Mouse (Mus musculus) limb, embryonic 12.5 days (tissue): ENCODE measurements around the gene Trim9. TPM values are rescaled to one million over a fixed set of nuclear protein-coding genes. Genes with fewer than 3 reads are reported as not detected.

Experiments used
- ATAC-seq: fragments of 200-750 bp; cut with Nextera tagmentation; 2 replicates; pipeline ENCODE4 v1.8.0; 2017; ENCODE audit warnings: low read depth, moderate TSS enrichment; ENCODE audit not compliant: insufficient number of reproducible peaks, insufficient read depth, low FRiP score, low TSS enrichment
- H3K27ac ChIP-seq: fragments of 300-500 bp; sonication (generic); 2 replicates; pipeline ENCODE4 v1.5.1; 2016; ENCODE audit warnings: mild to moderate bottlenecking, moderate library complexity
- H3K27me3 ChIP-seq: fragments of 300-500 bp; sonication (generic); 2 replicates; pipeline ENCODE4 v1.6.1; 2016; ENCODE audit warnings: mild to moderate bottlenecking, moderate library complexity
- H3K36me3 ChIP-seq: fragments of 300-500 bp; sonication (generic); 2 replicates; pipeline ENCODE4 v1.6.1; 2016; ENCODE audit warnings: mild to moderate bottlenecking, moderate library complexity
- H3K4me1 ChIP-seq: fragments of 300-500 bp; sonication (generic); replicated peaks from 2 replicates; pipeline ENCODE4 v1.6.1; 2016
- H3K4me2 ChIP-seq: fragments of 300-500 bp; sonication (generic); 2 replicates; pipeline ENCODE4 v1.6.1; 2016; ENCODE audit warnings: mild to moderate bottlenecking, moderate library complexity
- H3K4me3 ChIP-seq: fragments of 300-500 bp; sonication (generic); replicated peaks from 2 replicates; pipeline ENCODE4 v1.5.1; 2016; ENCODE audit warnings: mild to moderate bottlenecking
- H3K9ac ChIP-seq: fragments of 300-500 bp; sonication (generic); replicated peaks from 2 replicates; pipeline ENCODE4 v1.6.1; 2016; ENCODE audit warnings: mild to moderate bottlenecking, moderate library complexity
- H3K9me3 ChIP-seq: fragments of 300-500 bp; sonication (generic); 2 replicates; pipeline ENCODE4 v1.6.1; 2016; ENCODE audit warnings: mild to moderate bottlenecking, moderate library complexity
- WGBS: fragments of 180-500 bp; shearing (Covaris S2); methylation state at CpG from one replicate; pipeline ENCODE4 v1.1.7; 2016; 5-methylcytosine and 5-hydroxymethylcytosine counted together
- polyA plus RNA-seq: library from polyadenylated mRNA; unstranded; fragments of >200 nt; fragmentation: Nextera tagmentation; extraction: Ambion mirVana; gene quantifications from 2 replicates; pipeline ENCODE4 v1.2.1, GENCODE M21; 2016

The Trim9 gene
- polyA plus RNA-seq, 1 experiment from 2014 or later = 0.90 TPM

- no peak for ATAC-seq
- Histone ChIP-seq H3K4me3 (no peak overlapping the region), H3K9me3 (no peaks in the 10 kb centered on the region), H3K9ac (no peak overlapping the region), H3K27me3 (peaks cover 4% of the 10 kb centered on the region), H3K4me1 (peaks cover 14% of the 10 kb centered on the region), H3K4me2 (no peak overlapping the region), H3K27ac (no peak overlapping the region), H3K36me3 (no peaks in the 10 kb centered on the region)
- 82% methylated on average over 15 of the region's 15 CpGs for WGBS
Observed at GRCm38 (mm10) chr12:70251210-70251884, 96.1 kb downstream of the Trim9 start.

GRCm38 (mm10) chr12:70249616-70250157 is 97.7 kb downstream of the Trim9 start:
- ATAC-seq = no peak
- no peaks in the 10 kb centered on the region for H3K36me3 ChIP-seq
- no peak overlapping the region for H3K4me2 ChIP-seq
- 89% methylated on average over 10 of the region's 10 CpGs for WGBS
- H3K9ac ChIP-seq = no peak overlapping the region
- peaks cover 8% of the 10 kb centered on the region for H3K4me1 ChIP-seq
- no peak overlapping the region for H3K4me3 ChIP-seq
- no peak overlapping the region for H3K27ac ChIP-seq
- H3K9me3 ChIP-seq = no peaks in the 10 kb centered on the region
- no peaks in the 10 kb centered on the region; the same call in 1 of the 2 replicates for H3K27me3 ChIP-seq

GRCm38 (mm10) chr12:70247683-70248474 is 99.5 kb downstream of the Trim9 start:
- 60% methylated on average over 15 of the region's 15 CpGs for WGBS
- no peak overlapping the region for H3K27ac ChIP-seq

GRCm38 (mm10) chr12:70242550-70242949 is 104.9 kb downstream of the Trim9 start:
- Histone ChIP-seq H3K27me3 (no peaks in the 10 kb centered on the region), H3K4me2 (no peak overlapping the region)
- 86% methylated on average over 7 of the region's 7 CpGs for WGBS

More at GRCm38 (mm10) chr12:70247683-70248474, 99.5 kb downstream of the Trim9 start:
- H3K9ac ChIP-seq = no peak overlapping the region
- H3K36me3 ChIP-seq = no peaks in the 10 kb centered on the region
- no peak overlapping the region for H3K4me3 ChIP-seq
- no peaks in the 10 kb centered on the region for H3K9me3 ChIP-seq
- H3K4me2 ChIP-seq = no peak overlapping the region
- peaks cover 8% of the 10 kb centered on the region for H3K4me1 ChIP-seq
- no peak for ATAC-seq
- H3K27me3 ChIP-seq = no peaks in the 10 kb centered on the region; the same call in 1 of the 2 replicates

GRCm38 (mm10) chr12:70239741-70240140 is 107.7 kb downstream of the Trim9 start:
- no peaks in the 10 kb centered on the region for H3K4me1 ChIP-seq
- H3K4me3 ChIP-seq = no peak overlapping the region
- no peak for ATAC-seq
- no peaks in the 10 kb centered on the region for H3K9me3 ChIP-seq
- no peaks in the 10 kb centered on the region for H3K27me3 ChIP-seq
- 79% methylated on average over 5 of the region's 5 CpGs for WGBS
- no peak overlapping the region for H3K9ac ChIP-seq
- H3K4me2 ChIP-seq = no peak overlapping the region
- no peaks in the 10 kb centered on the region for H3K36me3 ChIP-seq
- H3K27ac ChIP-seq = no peak overlapping the region

More at GRCm38 (mm10) chr12:70242550-70242949, 104.9 kb downstream of the Trim9 start:
- H3K9me3 ChIP-seq = no peaks in the 10 kb centered on the region
- H3K27ac ChIP-seq = no peak overlapping the region
- ATAC-seq = no peak
- no peak overlapping the region for H3K4me3 ChIP-seq
- H3K4me1 ChIP-seq = no peaks in the 10 kb centered on the region; the same call in 1 of the 2 replicates
- H3K9ac ChIP-seq = no peak overlapping the region
- H3K36me3 ChIP-seq = no peaks in the 10 kb centered on the region

DNA sequence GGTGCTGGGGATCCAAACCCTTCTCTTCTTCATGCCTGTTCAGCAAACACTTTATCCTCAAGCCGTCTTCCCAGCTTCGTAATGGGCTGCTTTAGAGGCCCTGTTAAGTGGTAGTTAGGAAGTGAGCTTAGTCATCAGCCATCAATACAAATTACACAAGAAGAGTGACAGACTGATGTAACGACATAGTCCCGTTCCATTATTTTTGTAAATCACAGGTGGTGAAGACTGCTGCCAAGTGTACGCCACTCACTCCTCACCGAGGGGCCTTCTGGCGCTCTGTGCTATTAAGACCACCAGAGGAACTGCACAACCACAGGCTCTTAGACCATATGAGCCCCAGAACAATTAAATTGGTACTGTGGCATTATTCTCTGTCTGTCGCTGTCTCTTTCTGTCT is 108.8 kb downstream of the Trim9 start:
- no peak for ATAC-seq
- no peaks in the 10 kb centered on the region for H3K36me3 ChIP-seq
- no peaks in the 10 kb centered on the region for H3K9me3 ChIP-seq
- no peaks in the 10 kb centered on the region for H3K4me1 ChIP-seq
- H3K27me3 ChIP-seq = no peaks in the 10 kb centered on the region
- no peak overlapping the region for H3K27ac ChIP-seq
- no peak overlapping the region for H3K4me3 ChIP-seq
- 48% methylated on average over 8 of the region's 8 CpGs for WGBS
- H3K9ac ChIP-seq = no peak overlapping the region
- no peak overlapping the region for H3K4me2 ChIP-seq

DNA sequence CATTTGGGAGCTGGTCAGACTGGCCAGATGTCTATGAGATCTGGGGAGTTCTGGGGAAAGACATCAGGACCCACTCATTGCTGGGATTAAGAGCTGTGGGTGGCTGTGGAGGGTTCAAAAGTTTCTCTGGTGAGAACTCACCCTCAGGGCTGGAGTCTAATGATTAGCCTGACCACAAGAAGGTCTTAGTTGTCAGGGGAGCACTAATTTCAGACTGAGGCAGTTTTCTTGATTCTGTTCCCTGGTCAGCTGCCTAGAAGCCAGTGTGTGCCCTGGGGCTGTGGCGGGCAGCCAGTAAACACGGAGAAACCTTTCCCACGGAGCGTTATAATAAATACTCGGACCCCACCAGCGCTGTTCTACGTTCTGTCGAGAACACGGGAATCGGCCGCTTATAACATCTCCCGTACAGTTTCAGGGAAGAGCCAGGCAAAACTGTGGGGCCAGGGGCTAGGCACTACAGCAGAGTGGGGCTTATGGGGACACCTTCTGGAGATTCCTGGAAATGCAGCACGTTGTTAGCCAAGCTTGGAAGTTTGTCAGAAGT is 112.4 kb downstream of the Trim9 start:
- no peaks in the 10 kb centered on the region for H3K4me1 ChIP-seq
- peak overlapping the region; percentile 65 for H3K4me2 ChIP-seq
- WGBS = 7% methylated on average over 13 of the region's 13 CpGs
- H3K4me3 ChIP-seq = peak overlapping the region; percentile 31
- no peaks in the 10 kb centered on the region for H3K9me3 ChIP-seq
- ATAC-seq = peak; percentile 87; the same call in 1 of the 2 replicates
- no peak overlapping the region for H3K27ac ChIP-seq
- peak overlapping the region; percentile 46; the same call in 1 of the 2 replicates for H3K9ac ChIP-seq
- H3K36me3 ChIP-seq = no peaks in the 10 kb centered on the region
- no peaks in the 10 kb centered on the region for H3K27me3 ChIP-seq

DNA sequence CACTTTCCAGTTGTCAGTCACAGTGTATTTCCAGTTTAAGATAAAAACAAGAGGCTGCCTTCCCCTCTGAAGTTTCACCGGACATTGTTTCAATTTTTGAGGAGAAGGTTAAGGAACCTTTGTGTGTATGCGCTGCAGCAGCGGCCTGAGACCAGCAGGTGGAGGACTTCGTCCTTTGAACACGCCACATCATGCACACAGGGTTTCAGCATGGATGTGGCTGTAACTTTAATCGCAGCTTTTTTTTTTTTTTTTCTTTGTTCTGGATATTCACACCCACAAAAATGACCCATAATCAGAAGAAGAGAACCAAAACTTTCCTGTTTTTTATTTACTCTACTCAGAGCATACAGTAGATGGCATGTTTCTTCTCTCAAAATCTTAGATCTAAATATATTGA is 113.0 kb downstream of the Trim9 start:
- ATAC-seq = no peak

DNA sequence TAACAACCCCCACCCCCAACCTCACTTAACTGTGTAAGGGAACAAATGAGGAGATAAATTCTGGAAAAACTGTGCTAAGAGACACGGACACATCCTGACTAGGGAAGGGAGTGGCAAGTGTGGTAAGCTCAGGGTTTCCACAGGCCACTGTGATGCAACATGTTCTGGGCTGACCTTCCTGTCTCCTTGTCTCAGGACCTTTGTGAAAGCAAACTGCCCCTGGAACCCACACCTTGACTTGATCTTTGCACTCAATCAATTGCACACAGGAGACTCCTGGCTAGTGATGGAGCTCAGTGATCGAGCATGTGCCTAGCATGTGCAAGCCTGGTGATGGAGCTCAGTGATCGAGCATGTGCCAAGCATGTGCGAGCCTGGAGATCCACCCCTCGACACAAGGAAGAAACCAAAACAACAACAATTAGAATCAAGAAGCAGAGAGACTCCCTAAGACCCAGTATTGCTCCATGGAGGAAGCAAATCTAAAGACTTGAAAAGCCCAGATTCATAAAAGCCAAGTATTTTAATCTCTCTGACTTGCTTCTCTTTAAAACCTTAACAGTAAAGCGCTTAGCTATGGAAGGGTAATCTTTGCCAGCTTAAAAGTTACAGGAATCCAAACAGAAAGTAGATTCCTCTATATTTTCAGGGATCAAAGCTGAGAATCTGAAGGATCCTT is 113.6 kb downstream of the Trim9 start:
- H3K27me3 ChIP-seq = no peaks in the 10 kb centered on the region
- H3K9ac ChIP-seq = no peak overlapping the region
- H3K4me3 ChIP-seq = no peak overlapping the region
- no peak overlapping the region for H3K4me2 ChIP-seq
- H3K27ac ChIP-seq = no peak overlapping the region
- 87% methylated on average over 6 of the region's 6 CpGs for WGBS
- no peaks in the 10 kb centered on the region for H3K36me3 ChIP-seq
- no peaks in the 10 kb centered on the region for H3K9me3 ChIP-seq
- no peak for ATAC-seq
- H3K4me1 ChIP-seq = no peaks in the 10 kb centered on the region

More for the DNA sequence above, 113.0 kb downstream of the Trim9 start:
- no peak overlapping the region for H3K27ac ChIP-seq
- no peaks in the 10 kb centered on the region for H3K27me3 ChIP-seq
- no peaks in the 10 kb centered on the region for H3K9me3 ChIP-seq
- H3K36me3 ChIP-seq = no peaks in the 10 kb centered on the region
- 26% methylated on average over 6 of the region's 6 CpGs for WGBS
- no peak overlapping the region for H3K9ac ChIP-seq
- H3K4me2 ChIP-seq = no peak overlapping the region
- H3K4me1 ChIP-seq = no peaks in the 10 kb centered on the region
- H3K4me3 ChIP-seq = no peak overlapping the region

- Histone ChIP-seq H3K27ac (no peak overlapping the region), H3K4me2 (no peak overlapping the region), H3K9ac (no peak overlapping the region), H3K36me3 (no peaks in the 10 kb centered on the region), H3K9me3 (no peaks in the 10 kb centered on the region), H3K4me1 (peaks cover 5% of the 10 kb centered on the region; the same call in 1 of the 2 replicates), H3K27me3 (no peaks in the 10 kb centered on the region), H3K4me3 (no peak overlapping the region)
- no peak for ATAC-seq
- 45% methylated on average over 5 of the region's 5 CpGs for WGBS
Observed at GRCm38 (mm10) chr12:70232020-70232544, 115.3 kb downstream of the Trim9 start.
